Mouse (Mus musculus): ENCODE data around the gene Ank3. TPM values are rescaled to one million over a fixed set of nuclear protein-coding genes. Genes with fewer than 3 reads are reported as not detected.

Ank3 gene
- polyA plus RNA-seq, 1 experiment from 2014 or later, result 150 TPM

GRCm38 (mm10) chr10:69602711-69603110 is 204.1 kb downstream of the Ank3 start:
- no peaks in the 10 kb centered on the region for H3K9me3 ChIP-seq (ENCODE audit: control insufficient read depth, low read length)
- H3K4me3 ChIP-seq (replicated peaks; ENCODE audit: low read depth, low read length), result no peak overlapping the region
- ATAC-seq (ENCODE audit: low FRiP score, low TSS enrichment) (no peak), DNase-seq (no peak)
- no peaks in the 10 kb centered on the region for H3K27me3 ChIP-seq (ENCODE audit: control insufficient read depth, insufficient read depth, low read length)
- H3K9ac ChIP-seq (replicated peaks; ENCODE audit: low read length), result no peak overlapping the region
- no peak overlapping the region for H3K4me2 ChIP-seq (ENCODE audit: low read length)
- no peaks in the 10 kb centered on the region for H3K36me3 ChIP-seq (ENCODE audit: control insufficient read depth, insufficient read depth, low read length)
- peaks cover 19% of the 10 kb centered on the region for H3K4me1 ChIP-seq (ENCODE audit: control insufficient read depth, insufficient read depth, low read length)
- 81% methylated on average over 1 of the region's 1 CpGs for WGBS
- no peak overlapping the region for H3K27ac ChIP-seq (replicated peaks; ENCODE audit: low read depth, low read length)

GRCm38 (mm10) chr10:69604609-69605008 is 206.0 kb downstream of the Ank3 start:
- Histone ChIP-seq H3K9me3 (ENCODE audit: control insufficient read depth, low read length) (no peaks in the 10 kb centered on the region), H3K4me1 (ENCODE audit: control insufficient read depth, insufficient read depth, low read length) (peaks cover 24% of the 10 kb centered on the region), H3K36me3 (ENCODE audit: control insufficient read depth, insufficient read depth, low read length) (no peaks in the 10 kb centered on the region; the same call in 1 of the 2 replicates), H3K4me3 (replicated peaks; ENCODE audit: low read depth, low read length) (no peak overlapping the region), H3K9ac (replicated peaks; ENCODE audit: low read length) (no peak overlapping the region), H3K27me3 (ENCODE audit: control insufficient read depth, insufficient read depth, low read length) (no peaks in the 10 kb centered on the region), H3K4me2 (ENCODE audit: low read length) (no peak overlapping the region), H3K27ac (replicated peaks; ENCODE audit: low read depth, low read length) (no peak overlapping the region)
- no peak for DNase-seq
- no peak for ATAC-seq (ENCODE audit: low FRiP score, low TSS enrichment)
- 80% methylated on average over 6 of the region's 6 CpGs for WGBS

- no peak for ATAC-seq (ENCODE audit: low FRiP score, low TSS enrichment)
- Histone ChIP-seq H3K9ac (replicated peaks; ENCODE audit: low read length) (no peak overlapping the region; the same call in 1 of the 2 replicates), H3K9me3 (ENCODE audit: control insufficient read depth, low read length) (no peaks in the 10 kb centered on the region), H3K4me3 (replicated peaks; ENCODE audit: low read depth, low read length) (no peak overlapping the region), H3K27me3 (ENCODE audit: control insufficient read depth, insufficient read depth, low read length) (no peaks in the 10 kb centered on the region), H3K4me2 (ENCODE audit: low read length) (0 out of 2 replicates have a peak overlapping the region, but pooled peaks have one; percentile 25), H3K36me3 (ENCODE audit: control insufficient read depth, insufficient read depth, low read length) (no peaks in the 10 kb centered on the region; the same call in 1 of the 2 replicates), H3K27ac (replicated peaks; ENCODE audit: low read depth, low read length) (peak overlapping the region; percentile 70), H3K4me1 (ENCODE audit: control insufficient read depth, insufficient read depth, low read length) (peaks cover 24% of the 10 kb centered on the region)
- no peak for DNase-seq
- WGBS, result 31% methylated on average over 12 of the region's 12 CpGs
These were observed 206.6 kb downstream of the Ank3 start for GRCm38 (mm10) chr10:69605211-69605610.

- H3K27ac ChIP-seq (replicated peaks; ENCODE audit: low read depth, low read length), result peak overlapping the region; percentile 52
- no peaks in the 10 kb centered on the region for H3K27me3 ChIP-seq (ENCODE audit: control insufficient read depth, insufficient read depth, low read length)
- no peak overlapping the region for H3K4me2 ChIP-seq (ENCODE audit: low read length)
- H3K9me3 ChIP-seq (ENCODE audit: control insufficient read depth, low read length), result no peaks in the 10 kb centered on the region
- DNase-seq, result peak; percentile 26
- H3K9ac ChIP-seq (replicated peaks; ENCODE audit: low read length), result no peak overlapping the region
- no peak for ATAC-seq (ENCODE audit: low FRiP score, low TSS enrichment)
- H3K4me1 ChIP-seq (ENCODE audit: control insufficient read depth, insufficient read depth, low read length), result peaks cover 24% of the 10 kb centered on the region
- no peaks in the 10 kb centered on the region; the same call in 1 of the 2 replicates for H3K36me3 ChIP-seq (ENCODE audit: control insufficient read depth, insufficient read depth, low read length)
- no peak overlapping the region for H3K4me3 ChIP-seq (replicated peaks; ENCODE audit: low read depth, low read length)
- WGBS, result 67% methylated on average over 14 of the region's 14 CpGs
These were observed 209.1 kb downstream of the Ank3 start for GRCm38 (mm10) chr10:69607611-69608119.

GRCm38 (mm10) chr10:69611314-69611713 is 212.7 kb downstream of the Ank3 start:
- no peaks in the 10 kb centered on the region; the same call in 1 of the 2 replicates for H3K36me3 ChIP-seq (ENCODE audit: control insufficient read depth, insufficient read depth, low read length)
- WGBS, result 85% methylated on average over 3 of the region's 3 CpGs
- ATAC-seq (ENCODE audit: low FRiP score, low TSS enrichment) (no peak), DNase-seq (no peak)
- no peak overlapping the region for H3K4me3 ChIP-seq (replicated peaks; ENCODE audit: low read depth, low read length)
- H3K9me3 ChIP-seq (ENCODE audit: control insufficient read depth, low read length), result no peaks in the 10 kb centered on the region
- no peak overlapping the region for H3K9ac ChIP-seq (replicated peaks; ENCODE audit: low read length)
- H3K27ac ChIP-seq (replicated peaks; ENCODE audit: low read depth, low read length), result no peak overlapping the region; the same call in 1 of the 2 replicates
- H3K4me2 ChIP-seq (ENCODE audit: low read length), result no peak overlapping the region
- peaks cover 9% of the 10 kb centered on the region; the same call in 1 of the 2 replicates for H3K4me1 ChIP-seq (ENCODE audit: control insufficient read depth, insufficient read depth, low read length)
- H3K27me3 ChIP-seq (ENCODE audit: control insufficient read depth, insufficient read depth, low read length), result no peaks in the 10 kb centered on the region

GRCm38 (mm10) chr10:69611839-69612340 is 213.3 kb downstream of the Ank3 start:
- Histone ChIP-seq H3K4me3 (replicated peaks; ENCODE audit: low read depth, low read length) (no peak overlapping the region), H3K9ac (replicated peaks; ENCODE audit: low read length) (no peak overlapping the region), H3K9me3 (ENCODE audit: control insufficient read depth, low read length) (no peaks in the 10 kb centered on the region), H3K4me1 (ENCODE audit: control insufficient read depth, insufficient read depth, low read length) (peaks cover 5% of the 10 kb centered on the region; the same call in 1 of the 2 replicates), H3K27ac (replicated peaks; ENCODE audit: low read depth, low read length) (no peak overlapping the region; the same call in 1 of the 2 replicates), H3K27me3 (ENCODE audit: control insufficient read depth, insufficient read depth, low read length) (no peaks in the 10 kb centered on the region), H3K4me2 (ENCODE audit: low read length) (no peak overlapping the region), H3K36me3 (ENCODE audit: control insufficient read depth, insufficient read depth, low read length) (no peaks in the 10 kb centered on the region; the same call in 1 of the 2 replicates)
- ATAC-seq (ENCODE audit: low FRiP score, low TSS enrichment), result no peak
- peak; percentile 70 for DNase-seq
- WGBS, result 82% methylated on average over 5 of the region's 5 CpGs

- Histone ChIP-seq H3K27me3 (ENCODE audit: control insufficient read depth, insufficient read depth, low read length) (no peaks in the 10 kb centered on the region), H3K36me3 (ENCODE audit: control insufficient read depth, insufficient read depth, low read length) (no peaks in the 10 kb centered on the region), H3K27ac (replicated peaks; ENCODE audit: low read depth, low read length) (no peak overlapping the region), H3K4me2 (ENCODE audit: low read length) (no peak overlapping the region), H3K4me1 (ENCODE audit: control insufficient read depth, insufficient read depth, low read length) (no peaks in the 10 kb centered on the region), H3K9ac (replicated peaks; ENCODE audit: low read length) (no peak overlapping the region), H3K4me3 (replicated peaks; ENCODE audit: low read depth, low read length) (no peak overlapping the region), H3K9me3 (ENCODE audit: control insufficient read depth, low read length) (no peaks in the 10 kb centered on the region)
- WGBS, result 88% methylated on average over 3 of the region's 3 CpGs
- DNase-seq (no peak), ATAC-seq (ENCODE audit: low FRiP score, low TSS enrichment) (no peak)
These were observed 218.4 kb downstream of the Ank3 start for GRCm38 (mm10) chr10:69616953-69617352.

GRCm38 (mm10) chr10:69617537-69618112 is 219.1 kb downstream of the Ank3 start:
- H3K4me1 ChIP-seq (ENCODE audit: control insufficient read depth, insufficient read depth, low read length), result no peaks in the 10 kb centered on the region
- DNase-seq (no peak), ATAC-seq (ENCODE audit: low FRiP score, low TSS enrichment) (no peak)
- H3K9me3 ChIP-seq (ENCODE audit: control insufficient read depth, low read length), result no peaks in the 10 kb centered on the region
- no peak overlapping the region for H3K4me3 ChIP-seq (replicated peaks; ENCODE audit: low read depth, low read length)
- no peaks in the 10 kb centered on the region for H3K36me3 ChIP-seq (ENCODE audit: control insufficient read depth, insufficient read depth, low read length)
- WGBS, result 88% methylated on average over 16 of the region's 16 CpGs
- no peak overlapping the region for H3K4me2 ChIP-seq (ENCODE audit: low read length)
- H3K27ac ChIP-seq (replicated peaks; ENCODE audit: low read depth, low read length), result no peak overlapping the region
- H3K27me3 ChIP-seq (ENCODE audit: control insufficient read depth, insufficient read depth, low read length), result no peaks in the 10 kb centered on the region
- H3K9ac ChIP-seq (replicated peaks; ENCODE audit: low read length), result no peak overlapping the region

Data from midbrain, embryonic 14.5 days (tissue).